Mouse (Mus musculus): ENCODE data around the gene Kif27. TPM values are rescaled to one million over a fixed set of nuclear protein-coding genes. Genes with fewer than 3 reads are reported as not detected.

Kif27 gene
- polyA plus RNA-seq, 1 experiment = not detected

DNA sequence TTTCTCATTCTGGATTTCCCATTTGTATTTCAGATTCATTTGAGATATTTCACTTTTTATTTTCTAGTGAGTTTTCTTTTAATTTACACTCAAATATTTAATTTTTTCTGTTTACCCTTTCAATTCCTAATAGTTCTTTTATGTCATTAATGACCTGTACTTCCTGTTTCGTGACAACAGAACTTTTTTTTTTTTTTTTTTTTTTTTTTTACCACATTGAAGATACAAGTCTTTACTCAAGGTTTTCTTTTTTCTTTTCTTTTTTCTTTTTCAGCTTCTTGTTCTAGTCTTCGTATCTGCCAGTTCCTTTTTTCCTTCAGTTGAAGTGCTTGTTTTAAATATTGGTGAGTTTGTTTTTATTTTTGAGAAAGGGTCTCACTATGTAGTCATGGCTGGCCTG, 53.7 kb downstream of the Kif27 start:
- no peak for TF ChIP-seq GATA1 (IDR thresholded peaks at IDR 0.05; ENCODE audit: low read length)

GRCm38 (mm10) chr13:58302421-58303145, 56.3 kb downstream of the Kif27 start:
- TF ChIP-seq GATA1 (IDR thresholded peaks at IDR 0.05; ENCODE audit: low read length) = no peak

- no peak for TF ChIP-seq GATA1 (IDR thresholded peaks at IDR 0.05; ENCODE audit: low read length)
Observed at GRCm38 (mm10) chr13:58301961-58302360, 57.0 kb downstream of the Kif27 start.

DNA sequence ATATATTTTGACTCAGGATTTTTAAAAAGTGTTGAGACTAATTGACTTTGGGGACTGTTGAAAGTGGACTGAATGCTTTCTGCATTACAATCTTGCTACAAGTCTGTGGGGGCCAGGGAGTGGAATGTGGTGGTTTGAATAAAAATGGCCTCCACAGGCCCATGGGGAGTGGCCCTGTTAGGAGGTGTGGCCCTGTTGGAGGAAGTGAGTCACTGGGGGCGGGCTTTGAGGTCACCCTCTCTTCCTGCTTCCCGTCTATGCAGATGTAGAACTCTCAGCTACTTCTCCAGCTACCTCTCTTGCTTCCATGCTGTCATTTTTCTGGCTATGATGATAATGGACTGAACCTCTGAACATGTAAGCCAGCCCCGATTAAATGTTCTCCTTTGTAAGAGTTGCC, 60.2 kb downstream of the Kif27 start:
- no peak for TF ChIP-seq GATA1 (IDR thresholded peaks at IDR 0.05; ENCODE audit: low read length)

DNA sequence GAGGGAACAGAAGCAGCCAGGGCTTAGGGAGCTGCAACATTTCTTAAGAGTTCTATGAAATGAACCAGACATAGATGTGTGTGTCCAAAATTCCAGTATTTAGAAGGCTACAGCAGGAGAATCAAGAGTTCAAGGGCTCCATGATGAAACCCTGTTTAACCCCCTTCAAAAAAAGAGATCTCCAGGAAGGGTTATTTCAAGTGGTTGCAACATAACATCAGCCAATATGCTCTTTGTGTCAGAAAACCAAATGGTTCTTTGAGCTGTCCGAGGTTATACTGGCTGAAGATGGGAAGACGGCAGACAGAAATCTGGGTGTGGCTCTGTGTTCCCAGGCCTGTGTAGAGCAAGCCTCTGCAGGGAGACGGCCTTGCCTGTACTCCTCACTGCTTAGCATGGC, 63.3 kb downstream of the Kif27 start:
- no peak for TF ChIP-seq GATA1 (IDR thresholded peaks at IDR 0.05; ENCODE audit: low read length)

- TF ChIP-seq GATA1 (IDR thresholded peaks at IDR 0.05; ENCODE audit: low read length) = no peak
Observed at GRCm38 (mm10) chr13:58292811-58293210, 66.1 kb downstream of the Kif27 start.

GRCm38 (mm10) chr13:58289308-58289707, 69.6 kb downstream of the Kif27 start:
- no peak for TF ChIP-seq GATA1 (IDR thresholded peaks at IDR 0.05; ENCODE audit: low read length)

GRCm38 (mm10) chr13:58287822-58288221, 71.1 kb downstream of the Kif27 start:
- TF ChIP-seq GATA1 (IDR thresholded peaks at IDR 0.05; ENCODE audit: low read length) = no peak

GRCm38 (mm10) chr13:58283466-58283865, 75.5 kb downstream of the Kif27 start:
- no peak for TF ChIP-seq GATA1 (IDR thresholded peaks at IDR 0.05; ENCODE audit: low read length)

GRCm38 (mm10) chr13:58281936-58282335, 77.0 kb downstream of the Kif27 start:
- no peak for TF ChIP-seq GATA1 (IDR thresholded peaks at IDR 0.05; ENCODE audit: low read length)

- TF ChIP-seq GATA1 (IDR thresholded peaks at IDR 0.05; ENCODE audit: low read length) = no peak
Observed at GRCm38 (mm10) chr13:58280528-58280927, 78.4 kb downstream of the Kif27 start.

DNA sequence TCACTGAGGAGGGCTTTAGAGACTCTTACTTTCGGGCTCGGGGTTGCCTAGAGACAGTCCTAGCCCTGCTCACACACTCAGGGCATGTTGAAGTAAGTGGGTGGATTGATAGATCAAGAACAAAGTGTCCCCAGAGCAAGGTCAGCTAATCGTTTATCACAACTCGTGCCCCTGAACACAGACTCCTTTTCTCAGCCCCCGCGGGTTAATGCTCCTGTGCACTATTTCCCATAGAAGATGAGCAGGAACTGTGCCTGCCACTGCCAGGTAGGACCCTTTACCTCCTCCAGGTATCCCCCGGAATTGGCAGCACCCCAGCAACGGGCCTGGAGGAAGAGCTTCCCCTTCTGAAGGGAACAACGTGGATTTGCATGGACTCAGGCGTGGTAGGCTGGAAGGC, 82.7 kb downstream of the Kif27 start:
- TF ChIP-seq GATA1 (IDR thresholded peaks at IDR 0.05; ENCODE audit: low read length) = no peak

GRCm38 (mm10) chr13:58275599-58275998, 83.3 kb downstream of the Kif27 start, which contains the start of gene Gkap1:
Gkap1 (minus strand) TSS chr13:58275699.
- no peak for TF ChIP-seq GATA1 (IDR thresholded peaks at IDR 0.05; ENCODE audit: low read length)

DNA sequence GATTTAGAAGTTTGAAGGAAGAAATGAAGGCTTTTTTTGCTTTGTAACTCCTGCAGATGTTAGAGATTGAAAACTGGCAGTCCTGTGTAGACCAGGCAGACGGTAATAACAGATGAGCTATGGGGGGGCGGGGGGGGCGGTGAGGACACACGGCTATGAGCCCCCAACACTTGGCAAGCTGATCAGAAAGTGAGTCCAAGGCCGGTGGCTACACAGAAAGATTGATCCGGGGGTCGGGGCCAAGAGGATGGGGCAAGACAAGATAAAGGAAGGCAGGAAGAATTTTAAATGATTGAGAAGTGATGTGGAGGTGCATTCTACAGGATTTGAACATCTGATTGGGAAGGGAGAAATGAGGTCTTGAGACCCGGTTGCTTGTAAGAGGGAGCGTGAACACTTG, 83.8 kb downstream of the Kif27 start:
- no peak for TF ChIP-seq GATA1 (IDR thresholded peaks at IDR 0.05; ENCODE audit: low read length)

- no peak for TF ChIP-seq GATA1 (IDR thresholded peaks at IDR 0.05; ENCODE audit: low read length)
Observed at GRCm38 (mm10) chr13:58274259-58274991, 84.5 kb downstream of the Kif27 start.

GRCm38 (mm10) chr13:58273411-58274258, 85.3 kb downstream of the Kif27 start:
- no peak for TF ChIP-seq GATA1 (IDR thresholded peaks at IDR 0.05; ENCODE audit: low read length)

Measured in G1E-ER4 (cell line).